Mouse (Mus musculus): Measurements from ENCODE around the gene Cd44. TPM values are rescaled to one million over a fixed set of nuclear protein-coding genes. Genes with fewer than 3 reads are reported as not detected.

Gene Cd44
- polyA plus RNA-seq, 1 experiment = 0.15 TPM

- Histone ChIP-seq H3K27me3 (ENCODE audit: control insufficient read depth, insufficient read depth, low read length) (no peaks in the 10 kb centered on the region), H3K27ac (ENCODE audit: control insufficient read depth, insufficient read depth, low read depth, low read length) (no peak overlapping the region), H3K4me1 (ENCODE audit: control insufficient read depth, insufficient read depth, low read length) (no peaks in the 10 kb centered on the region), H3K36me3 (ENCODE audit: control insufficient read depth, insufficient read depth, low read length) (no peaks in the 10 kb centered on the region), H3K4me3 (ENCODE audit: control insufficient read depth, low read depth, low read length) (no peak overlapping the region)
- TF ChIP-seq CTCF (IDR thresholded peaks at IDR 0.05; ENCODE audit: control insufficient read depth, insufficient read depth, insufficient replicate concordance, low read depth, low read length) (no peak), POLR2A (IDR thresholded peaks at IDR 0.05; ENCODE audit: control insufficient read depth, low read depth, low read length) (no peak)
Measured at GRCm38 (mm10) chr2:102873194-102873593, 28.3 kb downstream of the Cd44 start.

GRCm38 (mm10) chr2:102872436-102872835 lies 29.0 kb downstream of the Cd44 start:
- no peaks in the 10 kb centered on the region for H3K4me1 ChIP-seq (ENCODE audit: control insufficient read depth, insufficient read depth, low read length)
- no peak overlapping the region for H3K27ac ChIP-seq (ENCODE audit: control insufficient read depth, insufficient read depth, low read depth, low read length)
- H3K27me3 ChIP-seq (ENCODE audit: control insufficient read depth, insufficient read depth, low read length) = no peaks in the 10 kb centered on the region
- H3K36me3 ChIP-seq (ENCODE audit: control insufficient read depth, insufficient read depth, low read length) = no peaks in the 10 kb centered on the region
- TF ChIP-seq CTCF (IDR thresholded peaks at IDR 0.05; ENCODE audit: control insufficient read depth, insufficient read depth, insufficient replicate concordance, low read depth, low read length) (no peak), POLR2A (IDR thresholded peaks at IDR 0.05; ENCODE audit: control insufficient read depth, low read depth, low read length) (no peak)
- no peak overlapping the region for H3K4me3 ChIP-seq (ENCODE audit: control insufficient read depth, low read depth, low read length)

GRCm38 (mm10) chr2:102868444-102868843 lies 33.0 kb downstream of the Cd44 start:
- Histone ChIP-seq H3K4me3 (ENCODE audit: control insufficient read depth, low read depth, low read length) (no peak overlapping the region), H3K36me3 (ENCODE audit: control insufficient read depth, insufficient read depth, low read length) (no peaks in the 10 kb centered on the region), H3K27ac (ENCODE audit: control insufficient read depth, insufficient read depth, low read depth, low read length) (no peak overlapping the region), H3K27me3 (ENCODE audit: control insufficient read depth, insufficient read depth, low read length) (no peaks in the 10 kb centered on the region), H3K4me1 (ENCODE audit: control insufficient read depth, insufficient read depth, low read length) (no peaks in the 10 kb centered on the region)
- TF ChIP-seq POLR2A (IDR thresholded peaks at IDR 0.05; ENCODE audit: control insufficient read depth, low read depth, low read length) = no peak
- TF ChIP-seq CTCF (IDR thresholded peaks at IDR 0.05; ENCODE audit: control insufficient read depth, insufficient read depth, insufficient replicate concordance, low read depth, low read length) = no peak

GRCm38 (mm10) chr2:102867396-102868088 lies 33.9 kb downstream of the Cd44 start:
- no peaks in the 10 kb centered on the region for H3K27me3 ChIP-seq (ENCODE audit: control insufficient read depth, insufficient read depth, low read length)
- H3K36me3 ChIP-seq (ENCODE audit: control insufficient read depth, insufficient read depth, low read length) = no peaks in the 10 kb centered on the region
- H3K27ac ChIP-seq (ENCODE audit: control insufficient read depth, insufficient read depth, low read depth, low read length) = no peak overlapping the region
- H3K4me3 ChIP-seq (ENCODE audit: control insufficient read depth, low read depth, low read length) = no peak overlapping the region
- no peaks in the 10 kb centered on the region for H3K4me1 ChIP-seq (ENCODE audit: control insufficient read depth, insufficient read depth, low read length)
- TF ChIP-seq POLR2A (IDR thresholded peaks at IDR 0.05; ENCODE audit: control insufficient read depth, low read depth, low read length) = no peak
- no peak for TF ChIP-seq CTCF (IDR thresholded peaks at IDR 0.05; ENCODE audit: control insufficient read depth, insufficient read depth, insufficient replicate concordance, low read depth, low read length)

GRCm38 (mm10) chr2:102866594-102866993 lies 34.9 kb downstream of the Cd44 start:
- Histone ChIP-seq H3K36me3 (ENCODE audit: control insufficient read depth, insufficient read depth, low read length) (no peaks in the 10 kb centered on the region), H3K4me1 (ENCODE audit: control insufficient read depth, insufficient read depth, low read length) (no peaks in the 10 kb centered on the region), H3K27me3 (ENCODE audit: control insufficient read depth, insufficient read depth, low read length) (no peaks in the 10 kb centered on the region), H3K4me3 (ENCODE audit: control insufficient read depth, low read depth, low read length) (no peak overlapping the region), H3K27ac (ENCODE audit: control insufficient read depth, insufficient read depth, low read depth, low read length) (no peak overlapping the region)
- TF ChIP-seq POLR2A (IDR thresholded peaks at IDR 0.05; ENCODE audit: control insufficient read depth, low read depth, low read length) = no peak
- TF ChIP-seq CTCF (IDR thresholded peaks at IDR 0.05; ENCODE audit: control insufficient read depth, insufficient read depth, insufficient replicate concordance, low read depth, low read length) = no peak

- Histone ChIP-seq H3K27ac (ENCODE audit: control insufficient read depth, insufficient read depth, low read depth, low read length) (no peak overlapping the region), H3K4me1 (ENCODE audit: control insufficient read depth, insufficient read depth, low read length) (no peaks in the 10 kb centered on the region), H3K27me3 (ENCODE audit: control insufficient read depth, insufficient read depth, low read length) (no peaks in the 10 kb centered on the region), H3K36me3 (ENCODE audit: control insufficient read depth, insufficient read depth, low read length) (no peaks in the 10 kb centered on the region), H3K4me3 (ENCODE audit: control insufficient read depth, low read depth, low read length) (no peak overlapping the region)
- no peak for TF ChIP-seq POLR2A (IDR thresholded peaks at IDR 0.05; ENCODE audit: control insufficient read depth, low read depth, low read length)
- TF ChIP-seq CTCF (IDR thresholded peaks at IDR 0.05; ENCODE audit: control insufficient read depth, insufficient read depth, insufficient replicate concordance, low read depth, low read length) = no peak
Measured at GRCm38 (mm10) chr2:102865354-102865752, 36.1 kb downstream of the Cd44 start.

GRCm38 (mm10) chr2:102864695-102865353 lies 36.6 kb downstream of the Cd44 start:
- H3K27ac ChIP-seq (ENCODE audit: control insufficient read depth, insufficient read depth, low read depth, low read length) = no peak overlapping the region
- TF ChIP-seq POLR2A (IDR thresholded peaks at IDR 0.05; ENCODE audit: control insufficient read depth, low read depth, low read length) (no peak), CTCF (IDR thresholded peaks at IDR 0.05; ENCODE audit: control insufficient read depth, insufficient read depth, insufficient replicate concordance, low read depth, low read length) (no peak)
- H3K4me3 ChIP-seq (ENCODE audit: control insufficient read depth, low read depth, low read length) = no peak overlapping the region
- H3K27me3 ChIP-seq (ENCODE audit: control insufficient read depth, insufficient read depth, low read length) = no peaks in the 10 kb centered on the region
- no peaks in the 10 kb centered on the region for H3K4me1 ChIP-seq (ENCODE audit: control insufficient read depth, insufficient read depth, low read length)
- no peaks in the 10 kb centered on the region for H3K36me3 ChIP-seq (ENCODE audit: control insufficient read depth, insufficient read depth, low read length)
